Mouse (Mus musculus) forebrain, embryonic 15.5 days (tissue): ENCODE data around the gene Myo3b. TPM values are rescaled to one million over a fixed set of nuclear protein-coding genes. Genes with fewer than 3 reads are reported as not detected.

Experiments used
- ATAC-seq: fragments of 200-750 bp; cut with Nextera tagmentation; replicated peaks from 2 replicates; pipeline ENCODE4 v1.8.0; 2017; ENCODE audit warnings: mild to moderate bottlenecking, moderate TSS enrichment, moderate library complexity
- H3K27ac ChIP-seq: fragments of 300-500 bp; sonication (generic); replicated peaks from 2 replicates; pipeline ENCODE4 v1.5.1; 2015; ENCODE audit warnings: mild to moderate bottlenecking, inconsistent platforms
- H3K27me3 ChIP-seq: fragments of 300-500 bp; sonication (generic); 2 replicates; pipeline ENCODE4 v1.6.1; 2015; ENCODE audit warnings: inconsistent platforms
- H3K36me3 ChIP-seq: fragments of 300-500 bp; sonication (generic); 2 replicates; pipeline ENCODE4 v1.6.1; 2015; ENCODE audit warnings: mild to moderate bottlenecking, inconsistent platforms
- H3K4me1 ChIP-seq: fragments of 300-500 bp; sonication (generic); 2 replicates; pipeline ENCODE4 v1.6.1; 2015; ENCODE audit warnings: inconsistent platforms
- H3K4me2 ChIP-seq: fragments of 300-500 bp; sonication (generic); replicated peaks from 2 replicates; pipeline ENCODE4 v1.6.1; 2015; ENCODE audit warnings: mild to moderate bottlenecking, inconsistent platforms
- H3K4me3 ChIP-seq: fragments of 300-500 bp; sonication (generic); 2 replicates; pipeline ENCODE4 v1.5.1; 2015; ENCODE audit warnings: mild to moderate bottlenecking, inconsistent platforms
- H3K9ac ChIP-seq: fragments of 300-500 bp; sonication (generic); replicated peaks from 2 replicates; pipeline ENCODE4 v1.6.1; 2015; ENCODE audit warnings: mild to moderate bottlenecking, inconsistent platforms
- H3K9me3 ChIP-seq: fragments of 300-500 bp; sonication (generic); 2 replicates; pipeline ENCODE4 v1.6.1; 2016; ENCODE audit warnings: inconsistent platforms
- WGBS: fragments of 180-500 bp; shearing (Covaris S2); methylation state at CpG from one replicate; pipeline ENCODE4 v1.1.7; 2015; ENCODE audit warnings: mixed read lengths; 5-methylcytosine and 5-hydroxymethylcytosine counted together
- polyA plus RNA-seq: library from polyadenylated mRNA; unstranded; fragments of >200 nt; fragmentation: Nextera tagmentation; extraction: Ambion mirVana; gene quantifications from 2 replicates; pipeline ENCODE4 v1.2.1, GENCODE M21; 2015

The Myo3b gene
- polyA plus RNA-seq, 1 experiment from 2014 or later, result 0.24 TPM

GRCm38 (mm10) chr2:70322767-70323166 lies 283.8 kb downstream of the Myo3b start:
- Histone ChIP-seq H3K9ac (no peak overlapping the region), H3K9me3 (no peaks in the 10 kb centered on the region), H3K4me2 (no peak overlapping the region), H3K36me3 (no peaks in the 10 kb centered on the region), H3K27ac (no peak overlapping the region), H3K4me1 (peaks cover 8% of the 10 kb centered on the region), H3K27me3 (no peaks in the 10 kb centered on the region), H3K4me3 (no peak overlapping the region)
- no peak for ATAC-seq
- 66% methylated on average over 9 of the region's 9 CpGs for WGBS

GRCm38 (mm10) chr2:70327602-70328001 lies 288.7 kb downstream of the Myo3b start:
- ATAC-seq, result no peak
- Histone ChIP-seq H3K4me1 (no peaks in the 10 kb centered on the region), H3K36me3 (no peaks in the 10 kb centered on the region), H3K27me3 (no peaks in the 10 kb centered on the region), H3K27ac (no peak overlapping the region), H3K9me3 (no peaks in the 10 kb centered on the region), H3K4me2 (no peak overlapping the region), H3K4me3 (no peak overlapping the region), H3K9ac (no peak overlapping the region)
- WGBS, result 84% methylated on average over 11 of the region's 11 CpGs

GRCm38 (mm10) chr2:70332905-70333304 lies 294.0 kb downstream of the Myo3b start:
- Histone ChIP-seq H3K9me3 (no peaks in the 10 kb centered on the region), H3K4me1 (peaks cover 6% of the 10 kb centered on the region), H3K27ac (no peak overlapping the region), H3K36me3 (no peaks in the 10 kb centered on the region), H3K4me3 (no peak overlapping the region), H3K27me3 (no peaks in the 10 kb centered on the region), H3K9ac (no peak overlapping the region), H3K4me2 (no peak overlapping the region)
- ATAC-seq, result no peak
- 88% methylated on average over 6 of the region's 6 CpGs for WGBS

- H3K4me1 ChIP-seq, result peaks cover 6% of the 10 kb centered on the region
- ATAC-seq, result no peak
- H3K9ac ChIP-seq, result no peak overlapping the region
- no peaks in the 10 kb centered on the region for H3K27me3 ChIP-seq
- H3K4me2 ChIP-seq, result no peak overlapping the region
- H3K4me3 ChIP-seq, result no peak overlapping the region
- no peaks in the 10 kb centered on the region for H3K9me3 ChIP-seq
- H3K36me3 ChIP-seq, result no peaks in the 10 kb centered on the region
- 88% methylated on average over 6 of the region's 6 CpGs for WGBS
- H3K27ac ChIP-seq, result no peak overlapping the region
Measured at GRCm38 (mm10) chr2:70333553-70333952, 294.6 kb downstream of the Myo3b start.

GRCm38 (mm10) chr2:70336551-70336950 lies 297.6 kb downstream of the Myo3b start:
- Histone ChIP-seq H3K36me3 (no peaks in the 10 kb centered on the region), H3K9ac (no peak overlapping the region), H3K4me2 (no peak overlapping the region), H3K4me1 (peaks cover 6% of the 10 kb centered on the region), H3K4me3 (no peak overlapping the region), H3K9me3 (no peaks in the 10 kb centered on the region), H3K27ac (no peak overlapping the region), H3K27me3 (no peaks in the 10 kb centered on the region)
- ATAC-seq, result no peak
- 50% methylated on average over 6 of the region's 6 CpGs for WGBS

GRCm38 (mm10) chr2:70337208-70337611 lies 298.3 kb downstream of the Myo3b start:
- Histone ChIP-seq H3K27ac (no peak overlapping the region), H3K9ac (no peak overlapping the region), H3K9me3 (no peaks in the 10 kb centered on the region), H3K4me3 (no peak overlapping the region), H3K4me2 (no peak overlapping the region), H3K27me3 (no peaks in the 10 kb centered on the region), H3K4me1 (peaks cover 6% of the 10 kb centered on the region), H3K36me3 (no peaks in the 10 kb centered on the region)
- WGBS, result 48% methylated on average over 7 of the region's 7 CpGs
- ATAC-seq, result no peak

GRCm38 (mm10) chr2:70337869-70338268 lies 298.9 kb downstream of the Myo3b start:
- ATAC-seq, result no peak
- peaks cover 6% of the 10 kb centered on the region for H3K4me1 ChIP-seq
- no peaks in the 10 kb centered on the region for H3K9me3 ChIP-seq
- no peaks in the 10 kb centered on the region for H3K27me3 ChIP-seq
- WGBS, result 80% methylated on average over 9 of the region's 9 CpGs
- H3K4me3 ChIP-seq, result no peak overlapping the region
- no peak overlapping the region for H3K9ac ChIP-seq
- no peak overlapping the region for H3K4me2 ChIP-seq
- no peak overlapping the region for H3K27ac ChIP-seq
- no peaks in the 10 kb centered on the region for H3K36me3 ChIP-seq

- Histone ChIP-seq H3K27me3 (no peaks in the 10 kb centered on the region), H3K4me2 (no peak overlapping the region), H3K4me1 (peaks cover 6% of the 10 kb centered on the region), H3K9me3 (no peaks in the 10 kb centered on the region), H3K9ac (no peak overlapping the region), H3K4me3 (no peak overlapping the region), H3K27ac (no peak overlapping the region), H3K36me3 (no peaks in the 10 kb centered on the region)
- no peak for ATAC-seq
- 79% methylated on average over 7 of the region's 7 CpGs for whole genome bisulfite sequencing
Measured at GRCm38 (mm10) chr2:70339061-70339460, 300.1 kb downstream of the Myo3b start.

- Histone ChIP-seq H3K4me1 (peaks cover 6% of the 10 kb centered on the region), H3K9ac (no peak overlapping the region), H3K4me2 (no peak overlapping the region), H3K9me3 (no peaks in the 10 kb centered on the region), H3K36me3 (no peaks in the 10 kb centered on the region), H3K27me3 (no peaks in the 10 kb centered on the region), H3K4me3 (no peak overlapping the region), H3K27ac (no peak overlapping the region)
- no peak for ATAC-seq
- 85% methylated on average over 6 of the region's 6 CpGs for WGBS
Measured at GRCm38 (mm10) chr2:70339501-70339900, 300.6 kb downstream of the Myo3b start.

- no peak overlapping the region for H3K4me2 ChIP-seq
Measured at GRCm38 (mm10) chr2:70340224-70340623, 301.3 kb downstream of the Myo3b start.

GRCm38 (mm10) chr2:70345126-70345525 lies 306.2 kb downstream of the Myo3b start:
- Histone ChIP-seq H3K36me3 (no peaks in the 10 kb centered on the region), H3K27ac (no peak overlapping the region), H3K27me3 (no peaks in the 10 kb centered on the region), H3K4me2 (no peak overlapping the region), H3K9ac (no peak overlapping the region), H3K4me3 (no peak overlapping the region), H3K9me3 (no peaks in the 10 kb centered on the region), H3K4me1 (peaks cover 6% of the 10 kb centered on the region)
- 61% methylated on average over 8 of the region's 8 CpGs for WGBS
- ATAC-seq, result no peak

More at GRCm38 (mm10) chr2:70340224-70340623, 301.3 kb downstream of the Myo3b start:
- peaks cover 6% of the 10 kb centered on the region for H3K4me1 ChIP-seq
- no peaks in the 10 kb centered on the region for H3K27me3 ChIP-seq
- WGBS, result 85% methylated on average over 8 of the region's 8 CpGs
- no peak for ATAC-seq
- no peak overlapping the region for H3K4me3 ChIP-seq
- no peaks in the 10 kb centered on the region for H3K36me3 ChIP-seq
- no peaks in the 10 kb centered on the region for H3K9me3 ChIP-seq
- H3K9ac ChIP-seq, result no peak overlapping the region
- no peak overlapping the region for H3K27ac ChIP-seq

- 45% methylated on average over 1 of the region's 1 CpGs for WGBS
- no peak for ATAC-seq
- Histone ChIP-seq H3K27ac (no peak overlapping the region), H3K4me3 (no peak overlapping the region), H3K4me2 (no peak overlapping the region), H3K36me3 (no peaks in the 10 kb centered on the region), H3K9me3 (no peaks in the 10 kb centered on the region), H3K9ac (no peak overlapping the region), H3K4me1 (peaks cover 6% of the 10 kb centered on the region), H3K27me3 (no peaks in the 10 kb centered on the region)
Measured at GRCm38 (mm10) chr2:70347511-70347910, 308.6 kb downstream of the Myo3b start.

- H3K4me1 ChIP-seq, result peaks cover 6% of the 10 kb centered on the region
- H3K9ac ChIP-seq, result no peak overlapping the region
- H3K4me3 ChIP-seq, result no peak overlapping the region
- no peaks in the 10 kb centered on the region for H3K9me3 ChIP-seq
- no peaks in the 10 kb centered on the region for H3K36me3 ChIP-seq
- no peak overlapping the region for H3K4me2 ChIP-seq
- H3K27me3 ChIP-seq, result no peaks in the 10 kb centered on the region
- 60% methylated on average over 11 of the region's 11 CpGs for whole genome bisulfite sequencing
- ATAC-seq, result no peak
- peak overlapping the region; percentile 49; the same call in 1 of the 2 replicates for H3K27ac ChIP-seq
Measured at GRCm38 (mm10) chr2:70348793-70349553, 310.0 kb downstream of the Myo3b start.
